Mouse (Mus musculus) liver, adult 2 months (tissue): ENCODE results near the gene Stx3. TPM values are rescaled to one million over a fixed set of nuclear protein-coding genes. Genes with fewer than 3 reads are reported as not detected.

ENCODE experiments used
- DNase-seq: peaks from one replicate; pipeline ENCODE4 v3.0.0-alpha.2; 2011; ENCODE audit warnings: low read depth, low spot score; ENCODE audit errors: extremely low read depth
- H3K27ac ChIP-seq: fragments of 200-500 bp; replicated peaks from 2 replicates; pipeline ENCODE4 v1.5.1; 2012; ENCODE audit warnings: low read depth, mild to moderate bottlenecking, control low read depth, inconsistent platforms, low read length; ENCODE audit not compliant: insufficient read depth
- H3K27me3 ChIP-seq: fragments of 200-500 bp; 2 replicates; pipeline ENCODE4 v1.6.1; 2012; ENCODE audit warnings: mild to moderate bottlenecking, moderate library complexity, low read length, inconsistent platforms; ENCODE audit not compliant: control insufficient read depth, insufficient read depth
- H3K36me3 ChIP-seq: fragments of 200-500 bp; 2 replicates; pipeline ENCODE4 v1.6.1; 2012; ENCODE audit warnings: low read length, inconsistent platforms; ENCODE audit not compliant: control insufficient read depth, insufficient read depth
- H3K4me1 ChIP-seq: fragments of 200-500 bp; 2 replicates; pipeline ENCODE4 v1.6.1; 2011; ENCODE audit warnings: low read length; ENCODE audit not compliant: control insufficient read depth, insufficient read depth
- H3K4me3 ChIP-seq: fragments of 200-500 bp; 2 replicates; pipeline ENCODE4 v1.5.1; 2011; ENCODE audit warnings: low read depth, mild to moderate bottlenecking, control low read depth, low read length, moderate library complexity; ENCODE audit not compliant: insufficient read depth
- H3K79me2 ChIP-seq: fragments of 200-500 bp; 2 replicates; pipeline ENCODE4 v1.6.1; 2012; ENCODE audit warnings: inconsistent platforms, mild to moderate bottlenecking, low read length, moderate library complexity; ENCODE audit not compliant: control insufficient read depth, insufficient read depth
- H3K9ac ChIP-seq: fragments of 200-500 bp; 2 replicates; pipeline ENCODE4 v1.6.1; 2012; ENCODE audit warnings: low read depth, mild to moderate bottlenecking, control low read depth, inconsistent platforms, low read length
- CTCF ChIP-seq: fragments of 200-500 bp; IDR thresholded peaks from 2 replicates; pipeline ENCODE4 v1.5.1; 2011; ENCODE audit warnings: low read depth, low read length, control low read depth
- POLR2A ChIP-seq: fragments of 200-500 bp; IDR thresholded peaks from 2 replicates; pipeline ENCODE4 v1.6.1; 2011; ENCODE audit warnings: low read length, control low read depth; ENCODE audit not compliant: insufficient read depth; ENCODE audit errors: extremely low read depth
- WGBS: fragments of 180-500 bp; shearing (Covaris S2); methylation state at CpG from one replicate; pipeline ENCODE4 v1.1.7; 2018; 5-methylcytosine and 5-hydroxymethylcytosine counted together
- polyA plus RNA-seq: library from polyadenylated mRNA; depleted of rRNA; stranded (reverse); fragments of >200 nt; gene quantifications from 2 replicates; pipeline ENCODE4 v1.2.3, GENCODE M21; 2012
- total RNA-seq: library from RNA; depleted of rRNA; stranded (reverse); fragments of >200 nt; gene quantifications from 2 replicates; pipeline ENCODE4 v1.2.3, GENCODE M21; 2014

Gene Stx3
- total and polyA plus RNA-seq, 2 experiments, result 0.46 to 1.5 TPM

- DNase-seq, result no peak
These were observed 732 bp downstream of the Stx3 start for GRCm38 (mm10) chr19:11818199-11819142.

DNA sequence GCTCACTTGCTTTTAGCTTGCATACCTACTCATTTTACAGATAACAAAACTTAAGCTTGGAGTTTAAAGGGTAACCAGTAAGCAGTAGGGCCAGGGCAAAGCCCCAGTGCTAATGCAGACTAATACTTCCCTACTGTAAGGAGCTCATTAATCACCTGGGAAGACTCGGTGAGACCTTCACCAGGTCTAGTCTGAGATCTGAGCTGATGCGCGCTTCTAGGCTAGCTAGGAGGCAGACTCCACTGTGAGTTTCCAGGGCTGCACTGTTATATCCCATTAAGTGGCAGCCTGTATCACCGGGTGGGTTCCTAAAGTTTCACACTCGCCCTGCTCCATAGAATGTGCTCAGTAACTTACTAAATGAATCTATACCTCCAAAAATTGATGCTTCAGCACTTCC lies 1.6 kb downstream of the Stx3 start:
- H3K27ac ChIP-seq, result no peak overlapping the region

More at GRCm38 (mm10) chr19:11818199-11819142, 732 bp downstream of the Stx3 start:
- H3K4me1 ChIP-seq, result no peaks in the 10 kb centered on the region; the same call in 1 of the 2 replicates
- TF ChIP-seq CTCF (no peak), POLR2A (no peak)
- H3K27ac ChIP-seq, result no peak overlapping the region
- no peaks in the 10 kb centered on the region for H3K36me3 ChIP-seq
- H3K79me2 ChIP-seq, result no peaks in the 10 kb centered on the region
- H3K4me3 ChIP-seq, result peak overlapping the region; percentile 72
- H3K27me3 ChIP-seq, result peaks cover 7% of the 10 kb centered on the region; the same call in 1 of the 2 replicates
- H3K9ac ChIP-seq, result peak overlapping the region; percentile 77
- WGBS, result 1% methylated on average over 83 of the region's 83 CpGs

DNA sequence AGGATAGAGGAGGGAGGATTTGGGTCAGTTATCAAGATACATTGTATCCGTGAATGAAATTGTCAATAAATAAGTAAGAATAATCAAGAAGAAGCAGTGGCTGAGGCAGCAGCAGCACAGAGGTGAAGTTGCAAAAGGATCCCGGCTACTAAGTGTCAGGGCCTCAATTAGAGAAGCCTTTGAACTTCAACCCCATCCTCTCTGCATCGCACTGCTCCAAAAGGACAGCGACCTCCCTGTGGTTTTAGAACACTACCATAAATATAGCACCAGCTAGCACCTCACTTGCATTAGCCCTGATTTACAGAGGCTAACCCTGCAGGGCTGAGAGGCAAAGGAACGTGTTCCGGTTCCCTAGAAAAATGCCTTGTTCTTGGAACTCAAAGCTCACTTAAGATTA lies 2.5 kb downstream of the Stx3 start:
- H3K27me3 ChIP-seq, result peaks cover 7% of the 10 kb centered on the region; the same call in 1 of the 2 replicates

More for the DNA sequence above, 1.6 kb downstream of the Stx3 start:
- Histone ChIP-seq H3K27me3 (peaks cover 7% of the 10 kb centered on the region; the same call in 1 of the 2 replicates), H3K4me3 (no peak overlapping the region), H3K9ac (no peak overlapping the region), H3K79me2 (no peaks in the 10 kb centered on the region), H3K36me3 (no peaks in the 10 kb centered on the region), H3K4me1 (no peaks in the 10 kb centered on the region; the same call in 1 of the 2 replicates)
- no peak for DNase-seq
- WGBS, result 49% methylated on average over 5 of the region's 5 CpGs
- TF ChIP-seq CTCF (no peak), POLR2A (no peak)

DNA sequence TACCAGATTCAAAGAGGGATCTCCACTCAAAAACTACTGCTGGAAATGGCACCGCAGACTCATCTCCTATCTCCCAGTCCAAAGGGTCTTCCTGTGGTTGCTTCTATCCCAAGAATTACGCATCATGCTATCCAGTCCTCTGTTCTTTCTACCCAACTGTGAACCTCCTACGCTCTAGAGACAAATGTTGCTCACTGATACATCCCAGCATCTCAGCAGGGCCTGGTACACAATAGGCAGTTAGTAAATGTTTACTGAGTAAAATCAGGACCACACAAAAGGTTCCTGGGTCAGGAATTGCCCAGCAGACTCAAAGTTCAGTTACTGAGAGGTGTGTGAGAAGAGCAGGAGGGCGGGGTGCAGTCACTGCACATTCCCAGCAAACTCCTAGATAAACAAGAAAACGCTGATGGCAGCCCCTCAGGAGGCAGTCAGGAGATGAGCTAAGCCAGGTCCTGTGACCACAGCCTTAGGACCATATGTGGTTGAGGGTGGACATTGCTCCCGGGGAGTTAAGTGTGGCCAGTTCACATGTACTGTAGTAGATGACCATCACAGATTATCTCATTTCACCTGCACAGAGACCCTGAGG lies 4.4 kb downstream of the Stx3 start:
- no peaks in the 10 kb centered on the region for H3K36me3 ChIP-seq
- TF ChIP-seq POLR2A (no peak), CTCF (no peak)
- no peak overlapping the region for H3K4me3 ChIP-seq
- DNase-seq, result no peak
- H3K9ac ChIP-seq, result no peak overlapping the region
- peaks cover 5% of the 10 kb centered on the region; the same call in 1 of the 2 replicates for H3K27me3 ChIP-seq
- no peaks in the 10 kb centered on the region for H3K79me2 ChIP-seq
- H3K4me1 ChIP-seq, result no peaks in the 10 kb centered on the region; the same call in 1 of the 2 replicates
- H3K27ac ChIP-seq, result no peak overlapping the region
- WGBS, result 69% methylated on average over 6 of the region's 6 CpGs

More for the DNA sequence above, 2.5 kb downstream of the Stx3 start:
- Histone ChIP-seq H3K9ac (no peak overlapping the region), H3K36me3 (no peaks in the 10 kb centered on the region), H3K4me1 (no peaks in the 10 kb centered on the region; the same call in 1 of the 2 replicates), H3K4me3 (no peak overlapping the region), H3K27ac (no peak overlapping the region), H3K79me2 (no peaks in the 10 kb centered on the region)
- 60% methylated on average over 6 of the region's 6 CpGs for WGBS
- no peak for TF ChIP-seq POLR2A
- no peak for TF ChIP-seq CTCF
- no peak for DNase-seq

GRCm38 (mm10) chr19:11813649-11814048 lies 5.6 kb downstream of the Stx3 start:
- H3K9ac ChIP-seq, result no peak overlapping the region
- WGBS, result 55% methylated on average over 8 of the region's 8 CpGs
- peaks cover 4% of the 10 kb centered on the region; the same call in 1 of the 2 replicates for H3K27me3 ChIP-seq
- H3K4me1 ChIP-seq, result no peaks in the 10 kb centered on the region; the same call in 1 of the 2 replicates
- DNase-seq, result no peak
- H3K27ac ChIP-seq, result no peak overlapping the region
- no peak overlapping the region for H3K4me3 ChIP-seq
- TF ChIP-seq CTCF (no peak), POLR2A (no peak)
- no peaks in the 10 kb centered on the region for H3K36me3 ChIP-seq
- no peaks in the 10 kb centered on the region for H3K79me2 ChIP-seq
